ENCODE assay signal across 12 mouse cellular contexts in genomic region chr5:92384855-92385254, GRCm38 (mm10). TPM values are rescaled to one million over a fixed set of nuclear protein-coding genes. Genes with fewer than 3 reads are reported as not detected.
A peak's percentile ranks its signal among the peaks of the same experiment; 100 is the strongest.
DNase-seq lines count a peak whose midpoint lies in the region; ATAC-seq and TF ChIP-seq lines count a peak whose summit lies in the region.
"Had no signal": no experiment of that assay in that cellular context is flagged by ENCODE, and none has a peak within 500 bp of the region (broad histone marks: within the 10 kb centered on the region; RNA-seq: fewer than 3 reads in every experiment).

No protein-coding gene starts in this region.

- H3K27me3 ChIP-seq in kidney, postnatal 0 days (ENCODE audit: insufficient read depth, low read length) = no peaks in the 10 kb centered on the region
- no peaks in the 10 kb centered on the region for H3K27me3 ChIP-seq in liver, adult 2 months (ENCODE audit: control insufficient read depth, insufficient read depth, low read length)
- H3K27me3 ChIP-seq: midbrain, embryonic 15.5 days had no signal

- H3K36me3 ChIP-seq in kidney, postnatal 0 days (ENCODE audit: insufficient read depth, low read length) = no peaks in the 10 kb centered on the region
- H3K36me3 ChIP-seq in liver, adult 2 months (ENCODE audit: control insufficient read depth, insufficient read depth, low read length) = no peaks in the 10 kb centered on the region
- H3K36me3 ChIP-seq: midbrain, embryonic 15.5 days had no signal

- no peak overlapping the region for H3K4me2 ChIP-seq in kidney, postnatal 0 days (ENCODE audit: low read length)
- H3K4me2 ChIP-seq: midbrain, embryonic 15.5 days had no signal

- H3K4me3 ChIP-seq in kidney, postnatal 0 days (replicated peaks; ENCODE audit: low read depth, low read length) = no peak overlapping the region
- H3K4me3 ChIP-seq in liver, adult 2 months (ENCODE audit: insufficient read depth, low read depth, low read length) = no peak overlapping the region
- H3K4me3 ChIP-seq: midbrain, embryonic 15.5 days had no signal

- 55% methylated on average over 7 of the region's 7 CpGs for WGBS in kidney, postnatal 0 days
- WGBS in liver, adult 2 months = 33% methylated on average over 7 of the region's 7 CpGs

- DNase-seq in kidney, postnatal 0 days (ENCODE audit: low spot score) = no peak
- no peak for DNase-seq in kidney, postnatal 14 days
- DNase-seq in 416B (ENCODE audit: low read depth) (peak; percentile 64), ES-CJ7 (ENCODE audit: low read depth, low spot score) (peak; percentile 45)
- DNase-seq in liver, adult 2 months (ENCODE audit: extremely low read depth, low read depth, low spot score) = peak; percentile 86
- DNase-seq in cerebellum, adult 11-12 months = no peak
- DNase-seq in gastrocnemius, adult 8-10 months (ENCODE audit: low spot score in 2 of 2) = no peak
- DNase-seq: heart, adult 18-20 months had no signal

- TF ChIP-seq POLR2A in liver, adult 2 months (IDR thresholded peaks at IDR 0.05; ENCODE audit: extremely low read depth, insufficient read depth, low read length) = no peak

- H3K9ac ChIP-seq in kidney, postnatal 0 days (ENCODE audit: low read depth, low read length) = no peak overlapping the region
- H3K9ac ChIP-seq in liver, adult 2 months (ENCODE audit: low read depth, low read length) = no peak overlapping the region
- H3K9ac ChIP-seq: midbrain, embryonic 15.5 days had no signal

- no peaks in the 10 kb centered on the region for H3K79me2 ChIP-seq in liver, adult 2 months (ENCODE audit: control insufficient read depth, insufficient read depth, low read length)

- H3K4me1 ChIP-seq in kidney, postnatal 0 days (replicated peaks; ENCODE audit: insufficient read depth, low read length) = no peaks in the 10 kb centered on the region
- H3K4me1 ChIP-seq in liver, adult 2 months (ENCODE audit: control insufficient read depth, insufficient read depth, low read length) = peaks cover 2% of the 10 kb centered on the region
- H3K4me1 ChIP-seq: midbrain, embryonic 15.5 days had no signal

- H3K9me3 ChIP-seq in kidney, postnatal 0 days (replicated peaks; ENCODE audit: low read length) = no peaks in the 10 kb centered on the region
- H3K9me3 ChIP-seq: midbrain, embryonic 15.5 days had no signal

- no peak overlapping the region for H3K27ac ChIP-seq in kidney, postnatal 0 days
- no peak overlapping the region for H3K27ac ChIP-seq in liver, adult 2 months (replicated peaks; ENCODE audit: insufficient read depth, low read depth, low read length)
- H3K27ac ChIP-seq: midbrain, embryonic 15.5 days had no signal

- no peak for ATAC-seq in kidney, postnatal 0 days (replicated peaks; ENCODE audit: low FRiP score, low read depth)
- no peak for ATAC-seq in cerebellum, adult (ENCODE audit: insufficient number of reproducible peaks, low FRiP score, low TSS enrichment)
- ATAC-seq: midbrain, embryonic 15.5 days had no signal

- peak; percentile 67 for TF ChIP-seq CTCF in kidney, postnatal 0 days (IDR thresholded peaks at IDR 0.05; ENCODE audit: low read depth)
- TF ChIP-seq CTCF in liver, adult 2 months (IDR thresholded peaks at IDR 0.05; ENCODE audit: low read depth, low read length) = peak; percentile 78

RNA-seq across cellular contexts. Expression of gene Cxcl10, which starts 36.2 kb away (rescaled TPM):
- polyA plus RNA-seq in kidney, postnatal 0 days (2015; fragmentation: Nextera tagmentation; extraction: Ambion mirVana) = 3.4 and 3.8 TPM in 2 replicates
- total RNA-seq in liver, adult 2 months (2014; rRNA removed) = 1.5 and 2.8 TPM in 2 replicates
- 6.7 and 13.2 TPM in 2 replicates for polyA plus RNA-seq in liver, adult 2 months (2012; rRNA removed)
- total RNA-seq in gastrocnemius, adult 8-10 months (2022) = under 1 TPM in 1 of 4 experiments, not detected in 3; 0.46 TPM
- total RNA-seq: layer of hippocampus, adult 18-20 months had no signal

RNA-seq across cellular contexts. Expression of gene Nup54, which starts 50.2 kb away (rescaled TPM):
- polyA plus RNA-seq in kidney, postnatal 0 days (2015; fragmentation: Nextera tagmentation; extraction: Ambion mirVana) = 37.3 and 40.4 TPM in 2 replicates
- 20.0 and 21.9 TPM in 2 replicates for total RNA-seq in liver, adult 2 months (2014; rRNA removed)
- 13.4 and 13.7 TPM in 2 replicates for polyA plus RNA-seq in liver, adult 2 months (2012; rRNA removed)
- total RNA-seq in gastrocnemius, adult 8-10 months (2022) = 10 to 100 TPM in 3 of 4 experiments, 1 to 10 TPM in 1; 9.5 to 13.5 (median 10.8) TPM

RNA-seq across cellular contexts. Expression of gene Art3, which starts 53.2 kb away (rescaled TPM):
- polyA plus RNA-seq in kidney, postnatal 0 days (2015; fragmentation: Nextera tagmentation; extraction: Ambion mirVana) = 8.0 and 9.2 TPM in 2 replicates
- 8.5 and 8.6 TPM in 2 replicates for total RNA-seq in liver, adult 2 months (2014; rRNA removed)
- polyA plus RNA-seq in liver, adult 2 months (2012; rRNA removed) = 1.7 and 1.8 TPM in 2 replicates
- total RNA-seq in gastrocnemius, adult 8-10 months (2022) = 100 to 1,000 TPM; 404 to 480 (median 430) TPM

RNA-seq across cellular contexts. Expression of gene Cxcl9, which starts 57.0 kb away (rescaled TPM):
- polyA plus RNA-seq in kidney, postnatal 0 days (2015; fragmentation: Nextera tagmentation; extraction: Ambion mirVana) = 0.08 and 0.13 TPM in 2 replicates
- total RNA-seq in liver, adult 2 months (2014; rRNA removed) = 5.3 and 11.9 TPM in 2 replicates
- 28.2 and 28.8 TPM in 2 replicates for polyA plus RNA-seq in liver, adult 2 months (2012; rRNA removed)
- under 1 TPM in 2 of 4 experiments, not detected in 2; 0.15 to 0.47 TPM for total RNA-seq in gastrocnemius, adult 8-10 months (2022)
- total RNA-seq: layer of hippocampus, adult 18-20 months had no signal
- polyA plus RNA-seq: midbrain, embryonic 15.5 days; stomach, embryonic 16.5 days had no signal

Comparison
In these comparisons a context has a peak if more than half of its experiments do, and no peak if none do; other contexts are left out.
1. DNase-seq: peak in 416B (single experiment), ES-CJ7 (single experiment) and liver, adult 2 months (single experiment); none in kidney, postnatal 0 days (single experiment), kidney, postnatal 14 days (single experiment), cerebellum, adult 11-12 months (single experiment) and gastrocnemius, adult 8-10 months (0 of 2).
2. RNA of gene Art3, which starts 53.2 kb away (total RNA-seq): 404 to 480 TPM in gastrocnemius, adult 8-10 months; 8.5 to 8.6 TPM in liver, adult 2 months; every median in the first group is over 10 times any median in the second.